Mouse (Mus musculus) heart, adult 2 months (tissue): ENCODE results near the gene Rac2.

Experiments
- CTCF ChIP-seq: fragments of 200-600 bp; IDR thresholded peaks from 2 replicates; pipeline ENCODE4 v1.8.1; 2022; ENCODE audit warnings: antibody characterized with exemption, mild to moderate bottlenecking, moderate library complexity
- POLR2A ChIP-seq: fragments of 200-500 bp; IDR thresholded peaks from 2 replicates; pipeline ENCODE4 v1.6.1; 2011; ENCODE audit warnings: mild to moderate bottlenecking, low read depth, low read length, control low read depth; ENCODE audit not compliant: insufficient read depth

DNA sequence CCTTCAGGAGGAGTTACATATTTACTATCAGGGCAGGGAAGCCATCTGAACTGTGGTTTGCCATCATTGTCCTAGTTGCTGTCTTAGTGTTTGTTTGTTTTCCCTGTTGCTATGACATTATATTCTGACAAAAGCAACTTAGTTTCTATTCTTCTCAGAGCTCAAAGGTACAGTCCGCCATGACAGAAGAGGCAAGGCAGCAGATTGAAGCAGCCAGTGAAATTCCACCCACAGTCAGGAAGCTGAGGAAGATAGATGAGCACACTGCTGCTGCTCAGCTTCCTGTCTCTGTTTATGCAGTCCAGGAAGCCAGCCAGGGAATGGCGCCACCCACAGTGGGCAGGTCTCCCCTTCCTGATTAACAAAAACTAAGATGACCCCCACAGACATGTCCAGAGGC, 22.2 kb upstream of the Rac2 start:
- TF ChIP-seq CTCF = no peak
- TF ChIP-seq POLR2A = no peak
